Mouse (Mus musculus) activated CD4-positive, CD25-positive, alpha-beta regulatory T cell, adult 4 months (primary cell): Measurements from ENCODE around the gene Scpep1. TPM values are rescaled to one million over a fixed set of nuclear protein-coding genes. Genes with fewer than 3 reads are reported as not detected.

Experiments used
- ATAC-seq: one replicate; pipeline ENCODE4 v1.8.0; 2017
- polyA plus RNA-seq, 2 experiments: library from polyadenylated mRNA; unstranded; fragments of 100-300 nt; shearing (Covaris generic); gene quantifications; one replicate each; pipeline ENCODE4 v1.2.1; 2017

Scpep1 gene
- polyA plus RNA-seq, 2 experiments from 2014 or later, result 24.0 to 33.4 TPM

GRCm38 (mm10) chr11:88973776-88974701 is 18.8 kb upstream of the Scpep1 start:
- peak; percentile 91 for ATAC-seq

- ATAC-seq, result no peak
Observed at GRCm38 (mm10) chr11:88970202-88970732, 15.0 kb upstream of the Scpep1 start, which contains the start of gene Coil. Gene Coil, plus strand, starts transcription at chr11:88970252.

- no peak for ATAC-seq
Observed at GRCm38 (mm10) chr11:88966881-88967361, 11.7 kb upstream of the Scpep1 start, which contains the start of gene Elobl. Gene Elobl, minus strand, starts transcription at chr11:88966931.

- no peak for ATAC-seq
Observed at GRCm38 (mm10) chr11:88958851-88959250, 3.6 kb upstream of the Scpep1 start.

GRCm38 (mm10) chr11:88954803-88955202 is 462 bp downstream of the Scpep1 start:
- ATAC-seq, result peak; percentile 44

- no peak for ATAC-seq
Observed at GRCm38 (mm10) chr11:88953582-88953981, 1.7 kb downstream of the Scpep1 start.

- no peak for ATAC-seq
Observed at GRCm38 (mm10) chr11:88952117-88952516, 3.1 kb downstream of the Scpep1 start.

GRCm38 (mm10) chr11:88951576-88951975 is 3.7 kb downstream of the Scpep1 start:
- no peak for ATAC-seq

GRCm38 (mm10) chr11:88950640-88951250 is 4.5 kb downstream of the Scpep1 start:
- no peak for ATAC-seq

GRCm38 (mm10) chr11:88949802-88950639 is 5.2 kb downstream of the Scpep1 start:
- ATAC-seq, result no peak

- ATAC-seq, result no peak
Observed at GRCm38 (mm10) chr11:88948896-88949295, 6.4 kb downstream of the Scpep1 start.

- no peak for ATAC-seq
Observed at GRCm38 (mm10) chr11:88945971-88946585, 9.2 kb downstream of the Scpep1 start.

GRCm38 (mm10) chr11:88941489-88941888 is 13.8 kb downstream of the Scpep1 start:
- no peak for ATAC-seq

GRCm38 (mm10) chr11:88939634-88940033 is 15.6 kb downstream of the Scpep1 start:
- no peak for ATAC-seq

- no peak for ATAC-seq
Observed at GRCm38 (mm10) chr11:88938770-88939169, 16.5 kb downstream of the Scpep1 start.

GRCm38 (mm10) chr11:88937886-88938285 is 17.4 kb downstream of the Scpep1 start:
- no peak for ATAC-seq

- ATAC-seq, result no peak
Observed at GRCm38 (mm10) chr11:88934089-88935000, 20.9 kb downstream of the Scpep1 start.

GRCm38 (mm10) chr11:88933030-88933429 is 22.2 kb downstream of the Scpep1 start:
- no peak for ATAC-seq

GRCm38 (mm10) chr11:88931692-88932530 is 23.4 kb downstream of the Scpep1 start:
- no peak for ATAC-seq

GRCm38 (mm10) chr11:88926566-88926965 is 28.7 kb downstream of the Scpep1 start:
- no peak for ATAC-seq
